Mouse (Mus musculus) B cell, adult (primary cell): ENCODE results near the gene Cacng4. TPM values are rescaled to one million over a fixed set of nuclear protein-coding genes. Genes with fewer than 3 reads are reported as not detected.

ENCODE experiments used
- total RNA-seq: library from RNA; stranded (reverse); gene quantifications from 4 replicates; pipeline ENCODE4 v1.2.4, GENCODE M21; 2023; ENCODE audit not compliant: inconsistent age

Gene Cacng4
- not detected in 4 replicates for total RNA-seq

GRCm38 (mm10) chr11:107794547-107795269, at the start of gene Cacng4:
Gene Cacng4 (minus strand): TSS chr11:107794557.

GRCm38 (mm10) chr11:107716332-107716938, 77.9 kb downstream of the Cacng4 start, which contains the start of gene Cacng1:
Gene Cacng1 (minus strand): TSS chr11:107716522.

Other genes starting within 250 kb of the Cacng4 start
- gene Helz, start 246.6 kb downstream of the Cacng4 start, total RNA-seq: 61.3 to 73.2 TPM (median 66.5 TPM) in 4 replicates
- gene Cacng1, start 78.0 kb downstream of the Cacng4 start, total RNA-seq: not detected in 4 replicates
- not detected in 4 replicates for gene Cacng5, start 120.5 kb upstream of the Cacng4 start, total RNA-seq